Mouse (Mus musculus) embryonic facial prominence, embryonic 14.5 days (tissue): ENCODE results near the gene Gdf3. TPM values are rescaled to one million over a fixed set of nuclear protein-coding genes. Genes with fewer than 3 reads are reported as not detected.
"Not testable (repeated sequence)": the region's sequence is repeated elsewhere in the genome, so short reads cannot be mapped to it uniquely, and the experiment has no call there.

Experiments used
- ATAC-seq: fragments of 200-750 bp; cut with Nextera tagmentation; 2 replicates; pipeline ENCODE4 v1.8.0; 2017; ENCODE audit warnings: low read depth, moderate number of reproducible peaks, moderate TSS enrichment
- DNase-seq: peaks from one replicate; pipeline ENCODE4 v3.0.0-alpha.2; 2015; ENCODE audit warnings: low spot score
- H3K27ac ChIP-seq: fragments of 300-500 bp; sonication (generic); replicated peaks from 2 replicates; pipeline ENCODE4 v1.5.1; 2014; ENCODE audit warnings: low read depth, mild to moderate bottlenecking, low read length, moderate library complexity
- H3K27me3 ChIP-seq: fragments of 300-500 bp; sonication (generic); replicated peaks from 2 replicates; pipeline ENCODE4 v1.6.1; 2014; ENCODE audit warnings: low read length; ENCODE audit not compliant: control insufficient read depth, insufficient read depth
- H3K36me3 ChIP-seq: fragments of 300-500 bp; sonication (generic); 2 replicates; pipeline ENCODE4 v1.6.1; 2014; ENCODE audit warnings: low read length, mixed read lengths; ENCODE audit not compliant: control insufficient read depth, insufficient read depth
- H3K4me1 ChIP-seq: fragments of 300-500 bp; sonication (generic); 2 replicates; pipeline ENCODE4 v1.6.1; 2014; ENCODE audit warnings: antibody characterized with exemption, low read length; ENCODE audit not compliant: control insufficient read depth, insufficient read depth
- H3K4me2 ChIP-seq: fragments of 300-500 bp; sonication (generic); 2 replicates; pipeline ENCODE4 v1.6.1; 2014; ENCODE audit warnings: low read depth, mild to moderate bottlenecking, low read length, moderate library complexity, mixed read lengths
- H3K4me3 ChIP-seq: fragments of 300-500 bp; sonication (generic); 2 replicates; pipeline ENCODE4 v1.5.1; 2014; ENCODE audit warnings: low read depth, mild to moderate bottlenecking, low read length
- H3K9ac ChIP-seq: fragments of 300-500 bp; sonication (generic); 2 replicates; pipeline ENCODE4 v1.6.1; 2014; ENCODE audit warnings: low read depth, mild to moderate bottlenecking, low read length, moderate library complexity, mixed read lengths
- H3K9me3 ChIP-seq: fragments of 300-500 bp; sonication (generic); 2 replicates; pipeline ENCODE4 v1.6.1; 2016; ENCODE audit warnings: low read length; ENCODE audit not compliant: control insufficient read depth
- WGBS: fragments of 180-500 bp; shearing (Covaris S2); extraction: QIAGEN DNeasy Blood & Tissue Kit; methylation state at CpG from one replicate; pipeline ENCODE4 v1.1.7; 2014; 5-methylcytosine and 5-hydroxymethylcytosine counted together
- polyA plus RNA-seq: library from polyadenylated mRNA; unstranded; fragments of >200 nt; fragmentation: Nextera tagmentation; extraction: Ambion mirVana; gene quantifications from 2 replicates; pipeline ENCODE4 v1.2.1, GENCODE M21; 2014

The Gdf3 gene
- polyA plus RNA-seq = 0.37 TPM in 1 of 2 replicates, not detected in the other

- WGBS = 57% methylated on average over 14 of the region's 14 CpGs
- DNase-seq = no peak
- Histone ChIP-seq H3K36me3 (no peaks in the 10 kb centered on the region), H3K4me3 (no peak within 1 kb of the TSS), H3K4me1 (no peaks in the 10 kb centered on the region), H3K27ac (no peak within 1 kb of the TSS), H3K27me3 (no peaks in the 10 kb centered on the region), H3K9me3 (no peaks in the 10 kb centered on the region), H3K9ac (no peak within 1 kb of the TSS), H3K4me2 (no peak within 1 kb of the TSS)
- no peak for ATAC-seq
These were observed at the start of gene Gdf3 for GRCm38 (mm10) chr6:122609771-122610170. Gdf3 (minus strand) TSS chr6:122610087.

DNA sequence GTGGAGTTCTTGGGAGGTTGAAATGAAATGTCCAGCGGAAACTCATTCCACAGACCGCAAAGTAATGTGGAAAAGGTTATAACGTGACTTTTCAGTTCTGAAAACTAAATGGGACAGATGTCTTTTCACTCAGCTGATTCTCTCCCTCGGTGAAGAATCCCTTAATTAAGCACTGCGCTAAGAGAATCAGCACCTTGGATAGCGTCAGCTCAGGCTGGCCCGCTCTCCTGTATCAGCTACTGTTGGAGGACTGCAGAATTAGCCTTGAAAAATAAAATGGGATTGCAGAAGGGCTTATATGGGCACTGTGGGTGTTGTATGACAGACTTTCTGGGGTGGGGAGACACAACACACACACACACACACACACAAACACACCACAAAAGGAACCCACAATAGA is 49.7 kb upstream of the Gdf3 start:
- ATAC-seq = no peak
- Histone ChIP-seq H3K27ac (no peak overlapping the region), H3K4me2 (no peak overlapping the region), H3K27me3 (peaks cover 9% of the 10 kb centered on the region; the same call in 1 of the 2 replicates), H3K36me3 (no peaks in the 10 kb centered on the region), H3K4me1 (no peaks in the 10 kb centered on the region), H3K9ac (no peak overlapping the region), H3K4me3 (no peak overlapping the region), H3K9me3 (no peaks in the 10 kb centered on the region)
- 14% methylated on average over 7 of the region's 7 CpGs for WGBS
- DNase-seq = peak; percentile 79

- DNase-seq (no peak), ATAC-seq (no peak)
- Histone ChIP-seq H3K9me3 (no peaks in the 10 kb centered on the region), H3K9ac (no peak overlapping the region), H3K4me2 (no peak overlapping the region), H3K4me1 (no peaks in the 10 kb centered on the region), H3K27ac (no peak overlapping the region), H3K4me3 (no peak overlapping the region), H3K36me3 (no peaks in the 10 kb centered on the region), H3K27me3 (no peaks in the 10 kb centered on the region)
- WGBS = 81% methylated on average over 5 of the region's 5 CpGs
These were observed 47.7 kb upstream of the Gdf3 start for GRCm38 (mm10) chr6:122657630-122658029.

GRCm38 (mm10) chr6:122654301-122654700 is 44.4 kb upstream of the Gdf3 start:
- Histone ChIP-seq H3K36me3 (no peaks in the 10 kb centered on the region), H3K4me2 (no peak overlapping the region), H3K9ac (no peak overlapping the region), H3K4me1 (no peaks in the 10 kb centered on the region), H3K27ac (no peak overlapping the region), H3K4me3 (no peak overlapping the region), H3K27me3 (no peaks in the 10 kb centered on the region), H3K9me3 (no peaks in the 10 kb centered on the region)
- 81% methylated on average over 6 of the region's 6 CpGs for WGBS
- DNase-seq = peak; percentile 10
- ATAC-seq = no peak

DNA sequence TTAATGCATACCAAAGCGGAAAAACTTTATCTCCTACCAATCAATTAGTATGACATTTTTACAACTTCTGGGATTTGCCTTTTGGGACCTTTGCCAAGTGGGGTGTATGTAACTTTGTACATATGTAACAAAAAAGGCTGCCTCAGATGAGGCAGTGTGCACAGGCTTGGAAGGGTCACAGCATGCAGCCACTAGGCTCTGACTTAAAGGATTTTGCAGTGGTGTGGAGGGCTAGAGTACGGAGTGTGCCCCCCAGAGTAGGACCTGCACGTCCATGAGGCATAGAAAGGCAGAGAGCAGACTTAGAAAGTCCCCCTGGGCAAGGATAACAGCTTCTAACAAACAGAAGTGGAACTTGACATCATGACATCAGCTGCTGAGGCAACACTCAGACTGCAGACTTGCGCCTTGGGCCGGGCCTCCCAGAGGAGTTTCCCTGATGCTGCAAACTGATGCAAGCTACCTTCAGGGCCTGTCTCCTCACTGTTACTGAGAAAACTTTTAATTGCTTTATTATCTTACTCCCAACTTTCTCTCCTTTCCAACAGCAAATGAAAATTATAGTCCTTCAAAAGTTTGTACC is 40.6 kb upstream of the Gdf3 start:
- no peaks in the 10 kb centered on the region for H3K4me1 ChIP-seq
- H3K36me3 ChIP-seq = no peaks in the 10 kb centered on the region
- H3K9ac ChIP-seq = no peak overlapping the region
- no peaks in the 10 kb centered on the region for H3K27me3 ChIP-seq
- peak; percentile 26 for DNase-seq
- H3K27ac ChIP-seq = no peak overlapping the region
- H3K4me3 ChIP-seq = no peak overlapping the region
- H3K4me2 ChIP-seq = no peak overlapping the region
- no peak for ATAC-seq
- WGBS = 50% methylated on average over 5 of the region's 5 CpGs
- 0 out of 2 replicates have a peak, but pooled peaks cover 3% of the 10 kb centered on the region for H3K9me3 ChIP-seq

GRCm38 (mm10) chr6:122649903-122650302 is 40.0 kb upstream of the Gdf3 start:
- Histone ChIP-seq H3K27me3 (no peaks in the 10 kb centered on the region), H3K27ac (no peak overlapping the region), H3K9ac (no peak overlapping the region), H3K4me2 (no peak overlapping the region), H3K36me3 (no peaks in the 10 kb centered on the region), H3K4me3 (no peak overlapping the region), H3K4me1 (no peaks in the 10 kb centered on the region), H3K9me3 (0 out of 2 replicates have a peak, but pooled peaks cover 3% of the 10 kb centered on the region)
- WGBS = 80% methylated on average over 3 of the region's 3 CpGs
- no peak for DNase-seq
- no peak for ATAC-seq

DNA sequence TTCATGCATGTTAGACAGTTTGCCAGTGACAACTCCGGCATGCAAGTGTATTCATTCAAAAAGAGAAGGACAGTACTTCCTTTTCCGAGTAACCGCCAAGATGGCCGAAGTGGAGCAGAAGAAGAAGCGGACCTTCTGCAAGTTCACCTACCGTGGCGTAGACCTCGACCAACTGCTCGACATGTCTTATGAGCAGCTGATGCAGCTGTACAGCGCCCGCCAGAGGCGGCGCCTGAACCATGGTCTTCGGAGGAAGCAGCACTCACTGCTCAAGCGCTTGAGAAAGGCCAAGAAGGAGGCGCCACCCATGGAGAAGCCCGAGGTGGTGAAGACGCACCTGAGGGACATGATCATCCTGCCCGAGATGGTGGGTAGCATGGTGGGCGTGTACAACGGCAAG is 34.3 kb upstream of the Gdf3 start:
- H3K4me2 ChIP-seq, DNase-seq, H3K36me3 ChIP-seq, H3K9ac ChIP-seq, H3K4me1 ChIP-seq, ATAC-seq, H3K9me3 ChIP-seq, H3K27ac ChIP-seq, H3K4me3 ChIP-seq, H3K27me3 ChIP-seq: not testable (repeated sequence)
- 94% methylated on average over 18 of the region's 21 CpGs for WGBS

- not testable (repeated sequence) for DNase-seq, H3K9me3 ChIP-seq, H3K4me2 ChIP-seq, H3K9ac ChIP-seq, H3K36me3 ChIP-seq, H3K4me1 ChIP-seq, ATAC-seq, H3K4me3 ChIP-seq, H3K27ac ChIP-seq, H3K27me3 ChIP-seq
- WGBS = 86% methylated on average over 4 of the region's 4 CpGs
These were observed 27.7 kb upstream of the Gdf3 start for GRCm38 (mm10) chr6:122637566-122637965.

DNA sequence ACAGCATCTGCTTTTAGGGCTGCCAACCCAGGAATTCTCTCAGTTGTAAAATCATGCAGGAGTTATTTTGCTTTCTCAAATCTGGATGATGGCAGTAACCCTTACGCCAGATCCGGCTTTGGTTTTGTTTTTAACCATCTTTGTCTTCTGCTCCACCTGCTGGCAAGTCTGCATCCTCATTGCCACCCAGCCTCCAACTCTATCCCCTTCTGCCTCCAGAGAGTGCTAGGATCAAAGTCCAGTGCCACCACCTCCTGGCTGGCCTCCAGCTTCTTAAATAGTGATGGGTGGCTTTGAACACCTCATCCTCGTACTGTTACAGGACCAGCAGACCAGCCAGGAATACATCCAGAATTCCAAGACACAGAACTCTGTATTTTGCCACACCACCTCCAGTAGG is 26.8 kb upstream of the Gdf3 start:
- Histone ChIP-seq H3K27me3 (no peaks in the 10 kb centered on the region), H3K4me3 (no peak overlapping the region), H3K4me1 (no peaks in the 10 kb centered on the region), H3K9me3 (no peaks in the 10 kb centered on the region), H3K9ac (no peak overlapping the region), H3K36me3 (no peaks in the 10 kb centered on the region), H3K27ac (no peak overlapping the region), H3K4me2 (no peak overlapping the region)
- 80% methylated on average over 3 of the region's 3 CpGs for WGBS
- ATAC-seq = no peak
- DNase-seq = no peak
